Mouse (Mus musculus) liver, adult 2 months (tissue): ENCODE measurements at regions not wholly inside any gene's neighbourhood (a gene's known extent, or its start where the extent isn't known, plus 50 kb on each side); places are given as distances from the start of the nearest gene placed in this dataset.

ENCODE experiments used
- DNase-seq: peaks from one replicate; pipeline ENCODE4 v3.0.0-alpha.2; 2011; ENCODE audit warnings: low read depth, low spot score; ENCODE audit errors: extremely low read depth
- H3K27ac ChIP-seq: fragments of 200-500 bp; replicated peaks from 2 replicates; pipeline ENCODE4 v1.5.1; 2012; ENCODE audit warnings: low read depth, mild to moderate bottlenecking, control low read depth, inconsistent platforms, low read length; ENCODE audit not compliant: insufficient read depth
- H3K27me3 ChIP-seq: fragments of 200-500 bp; 2 replicates; pipeline ENCODE4 v1.6.1; 2012; ENCODE audit warnings: mild to moderate bottlenecking, moderate library complexity, low read length, inconsistent platforms; ENCODE audit not compliant: control insufficient read depth, insufficient read depth
- H3K36me3 ChIP-seq: fragments of 200-500 bp; 2 replicates; pipeline ENCODE4 v1.6.1; 2012; ENCODE audit warnings: low read length, inconsistent platforms; ENCODE audit not compliant: control insufficient read depth, insufficient read depth
- H3K4me1 ChIP-seq: fragments of 200-500 bp; 2 replicates; pipeline ENCODE4 v1.6.1; 2011; ENCODE audit warnings: low read length; ENCODE audit not compliant: control insufficient read depth, insufficient read depth
- H3K4me3 ChIP-seq: fragments of 200-500 bp; 2 replicates; pipeline ENCODE4 v1.5.1; 2011; ENCODE audit warnings: low read depth, mild to moderate bottlenecking, control low read depth, low read length, moderate library complexity; ENCODE audit not compliant: insufficient read depth
- H3K79me2 ChIP-seq: fragments of 200-500 bp; 2 replicates; pipeline ENCODE4 v1.6.1; 2012; ENCODE audit warnings: inconsistent platforms, mild to moderate bottlenecking, low read length, moderate library complexity; ENCODE audit not compliant: control insufficient read depth, insufficient read depth
- H3K9ac ChIP-seq: fragments of 200-500 bp; 2 replicates; pipeline ENCODE4 v1.6.1; 2012; ENCODE audit warnings: low read depth, mild to moderate bottlenecking, control low read depth, inconsistent platforms, low read length
- CTCF ChIP-seq: fragments of 200-500 bp; IDR thresholded peaks from 2 replicates; pipeline ENCODE4 v1.5.1; 2011; ENCODE audit warnings: low read depth, low read length, control low read depth
- POLR2A ChIP-seq: fragments of 200-500 bp; IDR thresholded peaks from 2 replicates; pipeline ENCODE4 v1.6.1; 2011; ENCODE audit warnings: low read length, control low read depth; ENCODE audit not compliant: insufficient read depth; ENCODE audit errors: extremely low read depth
- WGBS: fragments of 180-500 bp; shearing (Covaris S2); methylation state at CpG from one replicate; pipeline ENCODE4 v1.1.7; 2018; 5-methylcytosine and 5-hydroxymethylcytosine counted together

GRCm38 (mm10) chr13:37638071-37638511 lies 140.1 kb upstream of the Rreb1 start:
- peak; percentile 94 for DNase-seq
- no peak overlapping the region for H3K4me3 ChIP-seq
- H3K27me3 ChIP-seq: no peaks in the 10 kb centered on the region
- H3K27ac ChIP-seq: peak overlapping the region; percentile 87
- H3K79me2 ChIP-seq: no peaks in the 10 kb centered on the region
- H3K9ac ChIP-seq: peak overlapping the region; percentile 15; the same call in 1 of the 2 replicates
- H3K36me3 ChIP-seq: no peaks in the 10 kb centered on the region
- H3K4me1 ChIP-seq: peaks cover 14% of the 10 kb centered on the region
- no peak for TF ChIP-seq POLR2A
- TF ChIP-seq CTCF: no peak
- WGBS: 41% methylated on average over 8 of the region's 8 CpGs

DNA sequence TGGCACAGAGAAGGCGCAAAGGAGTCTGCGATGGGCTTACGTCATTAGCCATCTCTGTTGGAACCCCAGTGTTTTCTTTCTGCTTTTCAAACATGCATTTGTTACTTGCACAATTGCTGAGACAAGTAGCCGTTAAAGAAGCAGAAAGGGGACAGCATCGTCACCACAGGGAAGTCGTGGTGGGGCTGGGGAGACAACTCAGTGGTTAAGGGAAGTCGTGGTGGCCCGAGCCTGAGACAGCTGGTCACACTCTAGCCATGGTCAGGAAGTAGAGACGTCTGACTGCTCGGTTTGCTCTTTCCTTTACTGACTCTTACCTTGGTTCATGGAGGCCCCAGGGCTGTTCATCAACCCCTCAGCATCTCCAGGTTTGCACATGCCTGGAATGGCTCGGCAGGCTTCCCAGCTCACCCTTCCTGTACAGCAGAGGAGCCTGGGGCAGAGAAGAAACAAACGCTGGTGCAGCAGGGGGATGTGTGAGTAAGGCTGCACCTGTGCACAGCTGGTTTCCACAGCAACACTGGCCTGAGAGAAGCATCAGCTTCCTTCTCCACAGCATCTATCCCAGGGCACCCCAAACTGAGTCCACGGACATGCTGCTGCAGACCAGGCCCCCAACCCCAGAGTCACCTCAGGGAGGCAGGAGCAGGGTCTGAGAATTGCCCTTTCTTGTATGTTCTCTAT lies 135.6 kb upstream of the Rreb1 start:
- DNase-seq: no peak
- Histone ChIP-seq H3K27me3 (no peaks in the 10 kb centered on the region), H3K27ac (no peak overlapping the region), H3K9ac (no peak overlapping the region), H3K4me1 (peaks cover 7% of the 10 kb centered on the region), H3K4me3 (no peak overlapping the region), H3K36me3 (no peaks in the 10 kb centered on the region), H3K79me2 (no peaks in the 10 kb centered on the region)
- TF ChIP-seq POLR2A (no peak), CTCF (no peak)
- 81% methylated on average over 13 of the region's 13 CpGs for WGBS

GRCm38 (mm10) chr13:37644751-37645181 lies 133.4 kb upstream of the Rreb1 start:
- Histone ChIP-seq H3K9ac (no peak overlapping the region), H3K36me3 (no peaks in the 10 kb centered on the region), H3K27ac (peak overlapping the region; percentile 64), H3K4me3 (no peak overlapping the region), H3K79me2 (no peaks in the 10 kb centered on the region), H3K27me3 (no peaks in the 10 kb centered on the region), H3K4me1 (peaks cover 6% of the 10 kb centered on the region)
- TF ChIP-seq POLR2A: no peak
- no peak for TF ChIP-seq CTCF
- peak; percentile 91 for DNase-seq
- 29% methylated on average over 8 of the region's 8 CpGs for WGBS

GRCm38 (mm10) chr13:37649467-37650080 lies 128.6 kb upstream of the Rreb1 start:
- H3K27me3 ChIP-seq: no peaks in the 10 kb centered on the region
- no peak overlapping the region for H3K9ac ChIP-seq
- peak; percentile 53 for DNase-seq
- peaks cover 6% of the 10 kb centered on the region for H3K4me1 ChIP-seq
- no peaks in the 10 kb centered on the region for H3K79me2 ChIP-seq
- 69% methylated on average over 9 of the region's 9 CpGs for WGBS
- TF ChIP-seq CTCF: no peak
- TF ChIP-seq POLR2A: no peak
- H3K27ac ChIP-seq: no peak overlapping the region
- H3K36me3 ChIP-seq: no peaks in the 10 kb centered on the region
- no peak overlapping the region for H3K4me3 ChIP-seq

DNA sequence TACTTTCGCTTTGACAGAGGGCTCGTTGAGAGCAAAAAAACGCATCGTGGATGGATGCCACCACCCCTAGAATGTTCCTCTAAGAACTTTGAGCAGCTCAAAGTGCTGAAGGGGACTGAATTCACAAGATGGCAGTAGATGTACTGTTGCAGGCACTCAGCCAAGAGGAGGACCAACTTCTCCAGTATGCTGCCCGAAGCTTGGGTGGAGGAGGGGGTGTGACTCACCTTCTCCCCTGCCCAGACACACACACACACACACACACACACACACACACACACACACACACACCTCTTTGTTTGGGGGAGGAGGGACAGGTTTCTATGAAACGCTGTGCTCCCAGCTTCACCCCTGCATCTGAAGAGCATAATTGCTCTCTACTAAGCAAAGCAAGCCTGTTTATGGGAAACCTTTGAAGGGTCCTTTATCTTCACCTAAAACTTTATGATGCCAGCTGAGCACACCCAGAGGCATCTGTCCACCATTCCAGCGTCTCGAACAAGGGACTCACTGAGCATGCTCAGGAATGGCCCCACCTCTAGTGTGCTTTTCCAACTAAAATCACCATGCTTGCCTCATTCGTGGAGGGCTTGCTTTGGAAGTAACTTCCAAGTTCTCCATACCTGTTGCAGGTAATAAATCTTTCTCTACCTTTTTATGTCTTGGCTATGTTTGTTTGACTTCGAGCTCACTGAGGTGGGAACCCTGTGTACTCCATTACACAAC lies 126.8 kb upstream of the Rreb1 start:
- Histone ChIP-seq H3K4me1 (peaks cover 4% of the 10 kb centered on the region; the same call in 1 of the 2 replicates), H3K36me3 (no peaks in the 10 kb centered on the region), H3K4me3 (no peak overlapping the region), H3K27me3 (no peaks in the 10 kb centered on the region), H3K9ac (no peak overlapping the region), H3K79me2 (no peaks in the 10 kb centered on the region), H3K27ac (no peak overlapping the region)
- no peak for DNase-seq
- WGBS: 90% methylated on average over 10 of the region's 10 CpGs
- TF ChIP-seq POLR2A (no peak), CTCF (no peak)

GRCm38 (mm10) chr13:37654651-37655050 lies 123.5 kb upstream of the Rreb1 start:
- no peak for DNase-seq
- no peaks in the 10 kb centered on the region for H3K27me3 ChIP-seq
- 80% methylated on average over 5 of the region's 5 CpGs for WGBS
- H3K4me3 ChIP-seq: no peak overlapping the region
- no peaks in the 10 kb centered on the region for H3K79me2 ChIP-seq
- no peaks in the 10 kb centered on the region for H3K36me3 ChIP-seq
- no peak overlapping the region for H3K9ac ChIP-seq
- H3K4me1 ChIP-seq: peaks cover 5% of the 10 kb centered on the region
- no peak for TF ChIP-seq CTCF
- H3K27ac ChIP-seq: no peak overlapping the region
